Mouse (Mus musculus): ENCODE data around the gene Clta.

Gene Clta

GRCm38 (mm10) chr4:44078358-44078933 lies 74.2 kb downstream of the Clta start:
- no peak for DNase-seq

All from right cerebral cortex, postnatal 4 days (tissue).